Mouse (Mus musculus) thymus, postnatal 36 days (tissue): ENCODE measurements around the gene Txlnb.
"Not testable (repeated sequence)": the region's sequence is repeated elsewhere in the genome, so short reads cannot be mapped to it uniquely, and the experiment has no call there.

Experiments used
- DNase-seq, 2 experiments: peaks; one replicate each; pipeline ENCODE4 v3.0.0; 2022; ENCODE audit warnings: mixed read lengths in 2 of 2

Gene Txlnb

GRCm38 (mm10) chr10:17795767-17796631, at the start of gene Txlnb:
Gene Txlnb, plus strand, starts transcription at chr10:17796226.
- peak; percentile 77 to 81 for DNase-seq

- DNase-seq = no peak
Measured at GRCm38 (mm10) chr10:17752478-17752877, 43.5 kb upstream of the Txlnb start.

- no peak for DNase-seq
Measured at GRCm38 (mm10) chr10:17759772-17760171, 36.3 kb upstream of the Txlnb start.

- no peak for DNase-seq
Measured at GRCm38 (mm10) chr10:17760750-17761613, 35.0 kb upstream of the Txlnb start.

GRCm38 (mm10) chr10:17761652-17762051, 34.4 kb upstream of the Txlnb start:
- no peak for DNase-seq

GRCm38 (mm10) chr10:17762946-17763345, 33.1 kb upstream of the Txlnb start:
- DNase-seq = no peak

- DNase-seq = no peak
Measured at GRCm38 (mm10) chr10:17769856-17770255, 26.2 kb upstream of the Txlnb start.

GRCm38 (mm10) chr10:17772364-17772763, 23.7 kb upstream of the Txlnb start:
- DNase-seq = peak; percentile 64 to 68

GRCm38 (mm10) chr10:17774366-17774765, 21.7 kb upstream of the Txlnb start:
- no peak for DNase-seq

- DNase-seq = no peak
Measured at GRCm38 (mm10) chr10:17775079-17775478, 20.9 kb upstream of the Txlnb start.

- not testable (repeated sequence) for DNase-seq
Measured at GRCm38 (mm10) chr10:17776684-17777083, 19.3 kb upstream of the Txlnb start.

- no peak for DNase-seq
Measured at GRCm38 (mm10) chr10:17786771-17787170, 9.3 kb upstream of the Txlnb start.

GRCm38 (mm10) chr10:17787938-17788337, 8.1 kb upstream of the Txlnb start:
- no peak for DNase-seq

- DNase-seq = no peak
Measured at GRCm38 (mm10) chr10:17788347-17788746, 7.7 kb upstream of the Txlnb start.

GRCm38 (mm10) chr10:17793926-17794325, 2.1 kb upstream of the Txlnb start:
- no peak for DNase-seq

GRCm38 (mm10) chr10:17794443-17794842, 1.6 kb upstream of the Txlnb start:
- no peak for DNase-seq

- DNase-seq = no peak
Measured at GRCm38 (mm10) chr10:17795227-17795626, 799 bp upstream of the Txlnb start.

GRCm38 (mm10) chr10:17796846-17797631, 1.0 kb downstream of the Txlnb start:
- no peak for DNase-seq

GRCm38 (mm10) chr10:17797681-17798080, 1.7 kb downstream of the Txlnb start:
- DNase-seq = no peak

GRCm38 (mm10) chr10:17801788-17802187, 5.8 kb downstream of the Txlnb start:
- DNase-seq = no peak

- no peak for DNase-seq
Measured at GRCm38 (mm10) chr10:17808526-17808925, 12.5 kb downstream of the Txlnb start.

GRCm38 (mm10) chr10:17815052-17815451, 19.0 kb downstream of the Txlnb start:
- DNase-seq = no peak

- not testable (repeated sequence) for DNase-seq
Measured at GRCm38 (mm10) chr10:17820422-17820821, 24.4 kb downstream of the Txlnb start.
